Mouse (Mus musculus): ENCODE data around the gene Cdk8.
"Not testable (repeated sequence)": the region's sequence is repeated elsewhere in the genome, so short reads cannot be mapped to it uniquely, and the experiment has no call there.

Gene Cdk8

GRCm38 (mm10) chr5:146230864-146231654, at the start of gene Cdk8:
Gene Cdk8 (plus strand): TSS chr5:146231230.
- in situ Hi-C loops (cut with MboI, MseI), result loop anchor here (25.0 kb wide), 2 partner anchors 581 to 1181 kb away; partner anchors contain the start of gene Flt3

GRCm38 (mm10) chr5:146185204-146185603, 45.8 kb upstream of the Cdk8 start, which contains the start of gene 1700001J03Rik:
Gene 1700001J03Rik (minus strand): TSS chr5:146185304.
- in situ Hi-C loops (cut with MboI, MseI), result not testable (repeated sequence)

DNA sequence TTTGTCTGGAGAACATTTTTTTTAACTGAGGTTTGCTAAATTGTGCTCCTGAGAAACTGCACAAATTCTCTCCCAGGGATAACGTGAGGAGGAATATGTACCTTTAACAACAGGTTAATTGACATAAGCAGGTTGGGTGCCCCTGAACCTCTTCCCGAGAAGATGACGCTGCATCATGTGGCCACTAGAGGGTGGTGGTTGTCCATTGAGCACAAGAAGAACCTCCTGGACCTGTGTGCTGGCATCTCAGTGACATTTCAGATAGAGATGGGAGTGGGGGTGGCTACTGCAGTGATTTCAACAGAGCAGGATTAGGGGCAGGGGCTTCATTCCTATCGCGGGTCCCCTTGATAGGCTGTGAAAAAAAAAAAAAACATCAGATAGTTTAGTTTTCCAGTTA, 43.6 kb upstream of the Cdk8 start:
- in situ Hi-C loops (cut with MboI, MseI), result not testable (repeated sequence)

DNA sequence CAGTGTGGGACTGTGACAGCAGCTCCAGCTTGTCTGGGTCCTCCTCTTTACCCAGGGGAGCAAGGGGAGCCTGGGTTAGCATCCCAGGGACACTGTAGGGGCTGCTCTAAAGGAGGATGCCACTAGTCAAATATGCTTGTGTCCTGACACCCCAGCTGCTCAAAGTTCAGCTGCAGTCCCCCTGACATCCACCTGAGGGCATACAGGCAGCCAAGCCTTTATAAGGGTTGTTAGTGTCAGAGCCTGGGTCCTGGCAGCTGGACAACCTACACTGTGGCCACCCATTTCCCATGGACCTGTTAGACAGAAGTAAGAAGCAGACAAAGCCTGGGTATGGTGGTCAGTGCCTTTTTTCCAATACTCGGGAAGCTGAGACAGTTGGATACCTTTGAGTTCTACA, 42.9 kb upstream of the Cdk8 start:
- in situ Hi-C loops (cut with MboI, MseI), result no loop called here

DNA sequence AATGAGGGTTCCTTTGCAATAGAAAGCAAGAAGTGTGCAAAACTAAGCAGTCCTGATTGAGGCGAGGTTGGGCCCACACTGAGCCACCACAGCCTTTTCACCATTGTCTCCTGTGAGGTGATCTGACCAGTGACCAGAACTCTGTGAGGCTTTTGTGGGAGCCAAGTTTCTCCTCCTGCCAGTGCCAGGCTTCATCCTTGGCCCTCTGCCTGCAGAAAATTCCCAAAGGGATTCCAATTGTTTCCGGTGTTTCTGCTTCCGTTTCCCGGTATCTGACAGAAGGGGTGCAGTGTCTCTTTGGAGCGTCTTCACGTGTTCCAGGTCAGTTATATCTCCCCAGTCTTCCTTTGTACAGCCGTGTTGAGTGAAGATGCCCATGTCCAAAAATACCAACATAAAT, 42.3 kb upstream of the Cdk8 start:
- in situ Hi-C loops (cut with MboI, MseI), result no loop called here

GRCm38 (mm10) chr5:146190093-146190492, 40.9 kb upstream of the Cdk8 start:
- in situ Hi-C loops (cut with MboI, MseI), result loop anchor here (5.0 kb wide), 1 partner anchor 112 kb away; no protein-coding TSS in a partner anchor

GRCm38 (mm10) chr5:146190501-146191269, 40.3 kb upstream of the Cdk8 start:
- in situ Hi-C loops (cut with MboI, MseI), result loop anchor here (5.0 kb wide), 1 partner anchor 112 kb away; no protein-coding TSS in a partner anchor

GRCm38 (mm10) chr5:146193360-146193759, 37.7 kb upstream of the Cdk8 start:
- in situ Hi-C loops (cut with MboI, MseI), result loop anchor here (5.0 kb wide), 1 partner anchor 109 kb away; no protein-coding TSS in a partner anchor

DNA sequence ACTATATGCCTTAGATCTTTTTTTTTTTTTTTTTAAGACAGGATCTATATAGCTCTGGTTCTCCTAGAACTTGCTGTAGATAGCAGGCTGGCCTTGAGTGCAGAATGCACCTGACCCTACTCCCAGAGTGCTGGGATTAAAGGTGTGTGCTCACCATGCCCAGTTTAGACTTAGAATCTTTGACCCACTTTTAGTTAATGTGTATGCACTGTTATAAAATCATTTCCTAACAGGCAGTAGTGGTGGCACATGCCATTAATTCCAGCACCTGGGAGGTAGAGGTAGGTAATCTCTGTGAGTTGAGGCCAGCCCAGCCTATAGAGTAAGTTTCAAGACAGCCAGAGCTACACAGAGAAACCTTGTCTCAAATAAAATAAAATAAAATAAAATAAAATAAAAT, 32.0 kb upstream of the Cdk8 start:
- in situ Hi-C loops (cut with MboI, MseI), result no loop called here

DNA sequence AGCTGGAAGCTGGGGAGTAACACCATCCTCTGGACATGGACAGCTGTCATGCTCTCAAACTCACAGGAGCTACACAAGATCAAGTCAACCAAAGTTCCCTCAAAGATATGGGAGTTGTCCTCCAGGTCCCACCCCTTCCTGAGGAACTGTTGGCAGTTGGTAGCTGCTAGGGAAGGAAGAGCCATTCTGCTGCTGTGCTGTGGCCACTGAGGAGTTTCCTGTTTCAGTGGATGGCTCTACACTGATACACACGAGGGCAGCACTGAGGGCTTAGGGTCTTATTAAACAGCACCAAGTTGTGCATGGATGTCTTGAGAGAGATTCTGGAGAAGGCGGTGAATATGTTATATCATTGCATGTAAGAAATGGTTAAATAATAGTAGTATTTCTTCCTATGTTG, 31.5 kb upstream of the Cdk8 start:
- in situ Hi-C loops (cut with MboI, MseI), result no loop called here

- in situ Hi-C loops (cut with MboI, MseI), result loop anchor here (25.0 kb wide), 1 partner anchor 1662 kb away; the partner anchor contains the start of gene Pomp
Observed at GRCm38 (mm10) chr5:146200580-146200979, 30.4 kb upstream of the Cdk8 start.

DNA sequence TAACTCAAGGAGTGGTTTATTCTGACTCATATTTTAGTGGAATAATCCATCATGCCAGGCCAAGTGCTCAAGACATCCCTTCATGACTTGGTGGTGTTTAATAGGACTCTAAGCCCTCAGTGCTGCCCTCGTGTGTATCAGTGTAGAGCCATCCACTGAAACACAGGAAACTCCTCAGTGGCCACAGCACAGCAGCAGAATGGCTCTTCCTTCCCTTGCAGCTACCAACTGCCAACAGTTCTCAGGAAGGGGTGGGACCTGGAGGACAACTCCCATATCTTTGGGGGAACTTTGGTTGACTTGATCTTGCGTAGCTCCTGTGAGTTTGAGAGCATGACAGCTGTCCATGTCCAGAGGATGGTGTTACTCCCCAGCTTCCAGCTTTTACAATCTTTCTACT, 27.1 kb upstream of the Cdk8 start:
- in situ Hi-C loops (cut with MboI, MseI), result loop anchor here (25.0 kb wide), 1 partner anchor 1658 kb away; the partner anchor contains the start of gene Pomp

DNA sequence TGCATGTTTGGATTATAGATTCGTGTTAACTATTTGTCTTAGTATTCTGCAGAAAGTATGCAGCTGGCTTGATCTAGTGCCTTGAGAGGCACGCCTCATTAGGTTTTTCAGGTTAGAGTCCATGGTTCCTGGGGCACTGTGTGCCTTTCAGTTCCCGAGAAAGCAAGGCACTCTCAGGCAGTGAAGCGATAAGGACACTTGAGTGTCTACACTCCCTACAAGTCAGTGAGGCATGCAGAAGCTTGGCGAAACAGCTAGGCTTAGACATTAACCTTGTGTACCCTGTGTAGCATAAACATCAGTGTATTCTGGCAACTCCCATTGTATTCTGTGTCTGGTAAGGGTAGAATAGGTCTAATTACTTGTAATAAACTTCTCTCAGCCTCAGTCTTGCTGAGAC, 25.5 kb upstream of the Cdk8 start:
- in situ Hi-C loops (cut with MboI, MseI), result loop anchor here (25.0 kb wide), 1 partner anchor 1657 kb away; the partner anchor contains the start of gene Pomp

GRCm38 (mm10) chr5:146220501-146220878, 10.5 kb upstream of the Cdk8 start:
- in situ Hi-C loops (cut with MboI, MseI), result loop anchor here (10.0 to 25.0 kb wide), 2 partner anchors 834 to 1642 kb away; partner anchors contain the start of gene Pomp

GRCm38 (mm10) chr5:146220879-146221714, 9.9 kb upstream of the Cdk8 start, which contains the start of gene Rnf6:
Gene Rnf6 (minus strand): TSS chr5:146221555.
- in situ Hi-C loops (cut with MboI, MseI), result loop anchor here (10.0 to 25.0 kb wide), 2 partner anchors 834 to 1641 kb away; partner anchors contain the start of gene Pomp

- in situ Hi-C loops (cut with MboI, MseI), result loop anchor here (10.0 to 25.0 kb wide), 2 partner anchors 833 to 1641 kb away; partner anchors contain the start of gene Pomp
Observed at GRCm38 (mm10) chr5:146221722-146222121, 9.3 kb upstream of the Cdk8 start.

- in situ Hi-C loops (cut with MboI, MseI), result loop anchor here (10.0 to 25.0 kb wide), 2 partner anchors 831 to 1639 kb away; partner anchors contain the start of gene Pomp
Observed at GRCm38 (mm10) chr5:146223786-146224185, 7.2 kb upstream of the Cdk8 start.

DNA sequence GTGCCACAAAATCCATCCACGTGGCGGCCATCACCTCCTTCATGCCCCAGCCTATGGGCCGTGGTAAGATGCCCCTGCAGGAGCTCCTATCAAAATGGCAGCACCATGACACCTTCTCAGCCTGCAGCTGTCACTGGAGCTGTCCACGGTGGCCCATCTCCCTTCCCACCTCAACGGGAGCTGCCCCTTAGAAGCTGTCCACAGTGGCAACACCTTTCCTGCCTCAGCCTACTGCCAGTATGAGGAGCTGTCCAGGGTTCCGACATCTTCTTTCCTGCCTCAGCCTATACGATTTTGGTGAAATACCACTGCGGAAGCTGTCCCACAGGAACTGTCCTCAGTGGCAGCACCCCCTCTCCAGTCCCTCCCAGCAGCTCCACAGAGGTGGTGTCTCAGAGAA, 3.5 kb upstream of the Cdk8 start:
- in situ Hi-C loops (cut with MboI, MseI), result loop anchor here (10.0 to 25.0 kb wide), 3 partner anchors 585 to 1185 kb away; partner anchors contain the start of gene Flt3

GRCm38 (mm10) chr5:146229869-146230650, 970 bp upstream of the Cdk8 start:
- in situ Hi-C loops (cut with MboI, MseI), result loop anchor here (10.0 to 25.0 kb wide), 3 partner anchors 582 to 1182 kb away; partner anchors contain the start of gene Flt3

DNA sequence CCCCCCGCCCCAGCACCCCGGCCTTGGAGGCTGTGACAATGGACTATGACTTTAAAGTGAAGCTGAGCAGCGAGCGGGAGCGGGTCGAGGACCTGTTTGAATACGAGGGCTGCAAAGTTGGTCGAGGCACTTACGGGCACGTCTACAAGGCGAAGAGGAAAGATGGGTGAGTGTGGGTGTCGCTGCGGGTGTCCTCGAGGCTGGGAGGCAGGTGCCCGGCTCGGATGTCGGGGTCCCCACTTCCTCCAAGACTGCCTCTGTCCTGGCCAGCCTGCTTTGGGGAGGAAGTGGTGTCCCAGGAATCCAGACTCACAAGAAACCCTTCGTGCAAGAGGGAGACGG, 596 bp downstream of the Cdk8 start:
- in situ Hi-C loops (cut with MboI, MseI), result loop anchor here (25.0 kb wide), 2 partner anchors 581 to 1181 kb away; partner anchors contain the start of gene Flt3
